In genomic region chr13:112264666-112265065, GRCm38 (mm10) we compare ENCODE assay signal across 9 mouse cellular contexts. TPM values are rescaled to one million over a fixed set of nuclear protein-coding genes. Genes with fewer than 3 reads are reported as not detected.
A peak's percentile ranks its signal among the peaks of the same experiment; 100 is the strongest.
DNase-seq lines count a peak whose midpoint lies in the region; ATAC-seq lines count a peak whose summit lies in the region.
"Had no signal": no experiment of that assay in that cellular context is flagged by ENCODE, and none has a peak within 500 bp of the region (broad histone marks: within the 10 kb centered on the region; RNA-seq: fewer than 3 reads in every experiment).

No protein-coding gene starts in this region.

- no peaks in the 10 kb centered on the region for H3K4me1 ChIP-seq in liver, embryonic 11.5 days (replicated peaks; ENCODE audit: control insufficient read depth, insufficient read depth, low read length)
- no peaks in the 10 kb centered on the region for H3K4me1 ChIP-seq in midbrain, embryonic 14.5 days (ENCODE audit: control insufficient read depth, insufficient read depth, low read length)
- H3K4me1 ChIP-seq: megakaryocyte, embryonic 14.5 days had no signal

- no peaks in the 10 kb centered on the region for H3K36me3 ChIP-seq in liver, embryonic 11.5 days (ENCODE audit: control insufficient read depth, insufficient read depth, low read length)
- H3K36me3 ChIP-seq in midbrain, embryonic 14.5 days (ENCODE audit: control insufficient read depth, insufficient read depth, low read length): no peaks in the 10 kb centered on the region

- no peaks in the 10 kb centered on the region for H3K27me3 ChIP-seq in liver, embryonic 11.5 days (replicated peaks; ENCODE audit: control insufficient read depth, insufficient read depth, low read length)
- H3K27me3 ChIP-seq in midbrain, embryonic 14.5 days (ENCODE audit: control insufficient read depth, insufficient read depth, low read length): no peaks in the 10 kb centered on the region

- 18% methylated on average over 4 of the region's 4 CpGs for WGBS in liver, embryonic 11.5 days
- WGBS in midbrain, embryonic 14.5 days: 16% methylated on average over 4 of the region's 4 CpGs

- DNase-seq in adrenal gland, adult 2 months: peak; percentile 24
- DNase-seq in adrenal gland, adult 8-10 months: no peak
- DNase-seq in liver: peak; percentile 27
- DNase-seq in liver, embryonic 11.5 days (ENCODE audit: low spot score): no peak
- peak; percentile 72 to 73 for DNase-seq in cerebellum, postnatal 14 days
- DNase-seq in kidney, adult 9 months: peak; percentile 24
- peak; percentile 82 for DNase-seq in midbrain, embryonic 14.5 days
- DNase-seq in urinary bladder, postnatal 4 days (ENCODE audit: low spot score in 2 of 2): no peak

- no peak overlapping the region for H3K9ac ChIP-seq in liver, embryonic 11.5 days (ENCODE audit: low read depth, low read length)
- H3K9ac ChIP-seq in midbrain, embryonic 14.5 days (replicated peaks; ENCODE audit: low read length): no peak overlapping the region

- no peaks in the 10 kb centered on the region for H3K9me3 ChIP-seq in liver, embryonic 11.5 days (ENCODE audit: control insufficient read depth, low read length)
- H3K9me3 ChIP-seq in midbrain, embryonic 14.5 days (ENCODE audit: control insufficient read depth, low read length): no peaks in the 10 kb centered on the region
- H3K9me3 ChIP-seq: megakaryocyte, embryonic 14.5 days had no signal

- no peak for ATAC-seq in liver, embryonic 11.5 days (replicated peaks; ENCODE audit: low FRiP score)
- ATAC-seq in midbrain, embryonic 14.5 days (ENCODE audit: low FRiP score, low TSS enrichment): peak; percentile 71; the same call in 1 of the 2 replicates

- H3K27ac ChIP-seq in liver, embryonic 11.5 days (ENCODE audit: low read depth, low read length): no peak overlapping the region
- no peak overlapping the region for H3K27ac ChIP-seq in midbrain, embryonic 14.5 days (replicated peaks; ENCODE audit: low read depth, low read length)

- no peak overlapping the region for H3K4me2 ChIP-seq in liver, embryonic 11.5 days
- no peak overlapping the region for H3K4me2 ChIP-seq in midbrain, embryonic 14.5 days (ENCODE audit: low read length)

- H3K4me3 ChIP-seq in liver, embryonic 11.5 days (ENCODE audit: low read depth, low read length): no peak overlapping the region
- H3K4me3 ChIP-seq in midbrain, embryonic 14.5 days (replicated peaks; ENCODE audit: low read depth, low read length): no peak overlapping the region
- H3K4me3 ChIP-seq: megakaryocyte, embryonic 14.5 days had no signal

RNA-seq across cellular contexts. Expression of gene Ankrd55, which starts 23.6 kb away (rescaled TPM):
- total RNA-seq in adrenal gland, adult 2 months (2021): 10 to 100 TPM in 1 of 2 experiments, 1 to 10 TPM in 1; 1.5 to 14.0 TPM
- polyA plus RNA-seq in adrenal gland, adult 2 months (2012; rRNA removed): 1.9 and 4.2 TPM in 2 replicates
- total RNA-seq in adrenal gland, adult 8-10 months (2022): 1 to 10 TPM; 2.0 to 4.1 (median 2.9) TPM
- polyA plus RNA-seq in liver, embryonic 11.5 days (2014; fragmentation: Nextera tagmentation; extraction: Ambion mirVana): 0.11 and 0.40 TPM in 2 replicates
- 5.3 and 7.5 TPM in 2 replicates for polyA plus RNA-seq in midbrain, embryonic 14.5 days (2014; fragmentation: Nextera tagmentation; extraction: Ambion mirVana)

Comparison
In these comparisons a context has a peak if more than half of its experiments do, and no peak if none do; other contexts are left out.
1. DNase-seq: peak in adrenal gland, adult 2 months (single experiment), liver (single experiment), cerebellum, postnatal 14 days (2 of 2), kidney, adult 9 months (single experiment) and midbrain, embryonic 14.5 days (single experiment); none in adrenal gland, adult 8-10 months (single experiment), liver, embryonic 11.5 days (single experiment) and urinary bladder, postnatal 4 days (0 of 2).